Mouse (Mus musculus): Measurements from ENCODE around the gene Tubb5.

The Tubb5 gene

GRCm38 (mm10) chr17:35790933-35791332, 47.2 kb downstream of the Tubb5 start:
- no peak for DNase-seq

GRCm38 (mm10) chr17:35788025-35788424, 50.1 kb downstream of the Tubb5 start:
- DNase-seq = no peak

GRCm38 (mm10) chr17:35787493-35787892, 50.6 kb downstream of the Tubb5 start:
- no peak for DNase-seq

GRCm38 (mm10) chr17:35785140-35785539, 53.0 kb downstream of the Tubb5 start:
- DNase-seq = no peak

- DNase-seq = peak; percentile 71
Measured at GRCm38 (mm10) chr17:35783944-35784343, 54.2 kb downstream of the Tubb5 start.

Measured in lung, postnatal 36 days (tissue).